Mouse (Mus musculus): ENCODE data around the gene Prss43.

GRCm38 (mm10) chr9:110874660-110875191, 48.2 kb downstream of the Prss43 start:
- TF ChIP-seq GATA1 (IDR thresholded peaks at IDR 0.05; ENCODE audit: borderline replicate concordance, low read length), result no peak
- TF ChIP-seq FLI1 (IDR thresholded peaks at IDR 0.05; ENCODE audit: low read length), result no peak

Data from megakaryocyte, embryonic 14.5 days (primary cell).